Mouse (Mus musculus) frontal cortex, postnatal 25 days (tissue): ENCODE measurements around the gene Adprm.
"Not testable (repeated sequence)": the region's sequence is repeated elsewhere in the genome, so short reads cannot be mapped to it uniquely, and the experiment has no call there.

ENCODE experiments used
- DNase-seq, 2 experiments: peaks; one replicate each; pipeline ENCODE4 v3.0.0; 2022; ENCODE audit warnings: low spot score in 2 of 2

Adprm gene

DNA sequence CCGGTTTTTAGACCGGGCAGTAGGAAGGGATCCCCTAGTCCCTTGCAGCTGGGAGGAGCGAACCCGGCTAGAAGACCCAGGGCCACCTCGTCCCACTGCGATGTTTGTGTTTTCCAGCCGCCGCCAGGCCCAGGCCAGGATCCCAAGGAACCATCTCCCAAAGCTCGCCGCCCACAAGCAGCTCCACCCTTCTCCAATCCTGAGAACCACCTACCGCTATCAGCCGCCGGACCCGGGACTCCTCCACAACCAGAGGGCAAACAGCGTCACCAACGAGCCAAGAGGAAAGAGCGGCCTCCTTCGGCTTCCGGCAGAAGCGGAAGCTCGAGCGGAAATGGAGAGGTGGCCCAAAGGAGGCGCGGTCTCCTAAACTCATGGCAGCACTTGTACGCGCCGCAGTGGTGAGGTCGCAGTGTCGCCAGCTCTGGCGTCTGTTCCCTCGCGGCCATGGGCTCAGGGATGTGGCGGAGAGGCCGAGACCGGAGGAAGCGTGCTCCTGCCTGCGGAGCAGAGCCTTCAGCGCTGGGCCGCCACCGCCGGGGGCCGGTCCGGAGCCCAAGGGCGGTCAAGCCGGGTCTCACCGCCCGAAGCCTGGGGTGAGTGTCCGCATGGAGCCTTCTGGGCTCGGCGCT is at the start of gene Adprm, which contains the start of gene Sco1:
Gene Adprm (minus strand): TSS at position 274 of the 632 bp plus-strand sequence.
Gene Sco1 (plus strand): TSS at position 350 of the 632 bp plus-strand sequence.
- peak; percentile 70 to 82 for DNase-seq

DNA sequence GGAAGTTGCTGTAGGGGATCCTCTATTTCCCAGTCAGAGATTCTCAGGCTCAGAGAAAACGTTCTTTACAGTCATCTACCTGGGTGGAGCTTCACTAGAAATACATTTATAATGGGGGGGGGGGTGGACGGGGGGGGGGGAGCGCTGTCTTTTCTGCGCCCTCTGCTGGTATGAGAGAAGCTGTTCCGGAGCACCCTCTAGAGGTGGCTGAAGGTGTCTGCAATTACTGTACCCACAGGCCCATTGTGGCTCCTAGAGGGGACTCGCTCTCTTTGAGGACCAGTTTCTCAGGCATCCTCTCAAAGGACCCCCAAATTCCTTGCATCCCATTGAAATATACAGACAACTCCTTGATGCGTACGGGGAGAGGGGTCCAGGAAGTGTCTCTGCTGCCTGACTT is 49.3 kb upstream of the Adprm start:
- DNase-seq: peak in 1 of 2 experiments; percentile 47

DNA sequence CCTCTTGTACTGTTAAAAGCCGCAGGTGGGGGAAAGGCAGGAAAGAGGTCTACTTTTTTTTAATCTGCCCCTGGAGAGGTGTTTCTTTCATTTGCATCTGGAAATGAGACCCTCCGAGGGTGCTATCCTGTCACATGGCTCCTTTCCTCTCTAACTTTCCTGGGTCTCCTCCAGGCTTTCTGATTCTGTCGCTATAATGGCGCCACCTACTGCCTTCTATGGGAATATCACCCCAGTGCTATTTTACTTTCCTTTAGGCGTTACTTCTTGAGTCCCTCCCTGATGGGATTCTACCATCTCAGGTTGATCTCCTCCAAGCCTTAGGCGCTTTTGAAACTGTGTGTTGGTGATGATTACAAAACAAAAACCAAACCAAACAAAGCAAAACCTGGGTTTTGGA is 47.8 kb upstream of the Adprm start:
- no peak for DNase-seq

DNA sequence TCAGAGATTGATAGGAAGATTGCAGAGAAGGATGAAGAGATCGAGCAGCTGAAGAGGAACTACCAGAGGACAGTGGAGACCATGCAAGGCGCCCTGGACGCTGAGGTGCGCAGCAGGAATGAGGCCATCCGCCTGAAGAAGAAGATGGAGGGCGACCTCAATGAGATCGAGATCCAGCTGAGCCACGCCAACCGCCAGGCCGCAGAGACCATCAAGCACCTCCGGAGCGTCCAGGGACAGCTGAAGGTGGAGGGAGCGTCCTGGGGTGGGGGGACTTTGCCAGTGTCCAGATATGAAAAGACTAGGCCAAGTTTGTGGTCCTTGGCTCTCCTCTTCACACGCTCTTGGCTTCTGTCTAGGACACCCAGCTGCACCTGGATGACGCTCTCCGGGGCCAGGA is 46.8 kb upstream of the Adprm start:
- DNase-seq: no peak

DNA sequence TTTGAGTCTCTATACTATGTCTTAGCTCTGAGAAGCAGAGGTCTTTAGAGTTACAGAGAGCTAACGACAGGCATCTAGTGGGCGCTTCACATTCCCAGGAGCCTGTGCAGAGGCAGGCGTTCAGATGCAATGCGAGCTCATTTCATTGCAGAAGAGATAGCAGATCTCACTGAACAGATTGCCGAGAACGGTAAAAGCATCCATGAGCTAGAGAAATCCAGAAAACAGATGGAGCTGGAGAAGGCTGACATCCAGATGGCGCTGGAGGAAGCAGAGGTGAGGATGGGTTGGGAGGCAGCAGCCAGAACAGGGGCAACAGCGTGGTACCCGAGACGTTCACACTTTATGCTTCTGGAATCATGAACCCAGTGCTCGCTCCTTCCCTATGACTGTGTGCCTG is 46.0 kb upstream of the Adprm start:
- DNase-seq: peak in 1 of 2 experiments; percentile 21

DNA sequence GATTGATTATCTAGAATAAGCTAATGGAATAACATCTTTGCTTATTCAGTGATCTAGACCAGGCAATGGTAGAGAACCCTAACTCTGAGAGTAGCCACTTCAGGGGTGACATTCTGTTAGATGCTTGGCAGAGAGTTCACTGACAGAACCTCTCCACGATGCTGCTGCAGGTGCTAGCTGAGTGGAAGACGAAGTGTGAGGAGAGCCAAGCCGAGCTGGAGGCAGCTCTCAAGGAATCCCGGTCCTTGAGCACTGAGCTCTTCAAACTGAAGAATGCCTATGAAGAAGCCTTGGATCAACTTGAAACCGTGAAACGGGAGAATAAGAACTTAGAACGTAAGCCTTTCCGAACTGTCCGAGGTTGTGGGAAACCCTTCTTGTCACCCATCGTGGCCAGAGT is 45.3 kb upstream of the Adprm start:
- no peak for DNase-seq

DNA sequence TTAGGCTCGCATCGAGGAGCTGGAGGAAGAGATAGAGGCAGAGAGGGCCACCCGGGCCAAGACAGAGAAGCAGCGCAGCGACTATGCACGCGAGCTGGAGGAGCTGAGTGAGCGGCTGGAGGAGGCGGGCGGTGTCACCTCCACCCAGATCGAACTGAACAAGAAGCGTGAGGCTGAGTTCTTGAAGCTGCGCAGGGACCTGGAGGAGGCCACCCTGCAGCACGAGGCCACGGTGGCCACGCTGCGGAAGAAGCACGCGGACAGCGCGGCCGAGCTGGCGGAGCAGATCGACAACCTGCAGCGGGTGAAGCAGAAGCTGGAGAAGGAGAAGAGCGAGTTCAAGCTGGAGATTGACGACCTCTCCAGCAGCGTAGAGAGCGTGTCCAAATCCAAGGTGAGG is 42.1 kb upstream of the Adprm start:
- DNase-seq: no peak

DNA sequence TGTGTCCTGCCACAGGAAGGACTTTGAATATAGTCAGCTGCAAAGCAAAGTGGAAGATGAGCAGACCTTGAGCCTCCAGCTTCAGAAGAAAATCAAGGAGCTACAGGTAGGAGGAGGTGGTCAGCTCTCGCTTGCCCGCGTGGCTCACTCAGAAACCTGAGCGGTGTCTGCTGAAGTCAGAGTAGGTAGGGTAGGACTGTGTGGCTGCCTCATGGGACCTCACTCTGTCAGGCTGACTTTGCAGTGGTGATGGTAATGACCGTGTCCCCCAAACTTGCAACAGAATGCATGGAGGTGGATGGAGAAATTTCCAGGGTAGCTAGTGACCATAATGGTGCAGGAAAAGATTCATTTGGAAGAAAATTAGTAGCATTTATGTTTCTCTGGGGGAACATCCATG is 41.3 kb upstream of the Adprm start:
- DNase-seq: no peak

DNA sequence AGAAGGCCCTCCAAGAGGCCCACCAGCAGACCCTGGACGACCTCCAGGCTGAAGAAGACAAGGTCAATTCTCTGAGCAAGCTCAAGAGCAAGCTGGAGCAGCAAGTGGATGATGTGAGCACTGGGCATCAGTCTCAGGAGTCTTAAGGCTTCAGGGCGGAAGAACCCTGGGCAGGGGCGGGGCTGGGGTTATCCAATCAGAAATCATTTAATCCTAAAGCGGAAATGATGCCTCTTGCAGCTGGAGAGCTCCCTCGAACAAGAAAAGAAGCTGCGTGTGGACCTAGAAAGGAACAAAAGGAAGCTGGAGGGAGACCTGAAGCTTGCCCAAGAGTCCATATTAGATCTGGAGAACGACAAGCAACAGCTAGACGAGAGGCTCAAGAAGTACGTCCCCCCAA is 40.8 kb upstream of the Adprm start:
- no peak for DNase-seq

DNA sequence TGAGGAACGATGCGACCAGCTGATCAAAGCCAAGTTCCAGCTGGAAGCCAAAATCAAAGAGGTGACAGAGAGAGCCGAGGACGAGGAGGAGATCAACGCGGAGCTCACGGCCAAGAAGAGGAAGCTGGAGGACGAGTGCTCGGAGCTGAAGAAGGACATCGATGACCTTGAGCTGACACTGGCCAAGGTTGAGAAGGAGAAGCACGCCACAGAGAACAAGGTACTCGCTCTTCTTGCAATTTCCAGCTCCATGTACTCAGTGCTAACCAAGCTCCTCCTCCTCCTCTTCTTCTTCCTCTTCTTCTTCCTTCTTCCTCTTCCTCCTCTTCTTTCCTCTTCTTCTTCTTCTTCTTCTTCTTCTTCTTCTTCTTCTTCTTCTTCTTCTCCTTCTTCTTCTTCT is 40.0 kb upstream of the Adprm start:
- not testable (repeated sequence) for DNase-seq

DNA sequence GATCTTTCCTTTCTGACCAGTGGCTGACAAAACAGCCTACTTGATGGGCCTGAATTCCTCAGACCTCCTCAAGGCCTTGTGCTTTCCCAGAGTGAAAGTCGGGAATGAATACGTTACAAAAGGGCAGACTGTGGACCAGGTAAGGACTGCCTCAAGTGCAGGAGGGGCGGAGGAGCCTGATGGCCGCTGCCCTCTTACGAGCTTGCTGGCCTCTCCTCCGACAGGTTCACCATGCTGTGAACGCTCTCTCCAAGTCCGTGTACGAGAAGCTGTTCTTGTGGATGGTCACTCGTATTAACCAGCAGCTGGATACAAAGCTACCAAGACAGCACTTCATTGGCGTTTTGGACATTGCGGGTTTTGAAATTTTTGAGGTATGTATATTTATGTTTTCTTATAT is 34.8 kb upstream of the Adprm start:
- DNase-seq: no peak

DNA sequence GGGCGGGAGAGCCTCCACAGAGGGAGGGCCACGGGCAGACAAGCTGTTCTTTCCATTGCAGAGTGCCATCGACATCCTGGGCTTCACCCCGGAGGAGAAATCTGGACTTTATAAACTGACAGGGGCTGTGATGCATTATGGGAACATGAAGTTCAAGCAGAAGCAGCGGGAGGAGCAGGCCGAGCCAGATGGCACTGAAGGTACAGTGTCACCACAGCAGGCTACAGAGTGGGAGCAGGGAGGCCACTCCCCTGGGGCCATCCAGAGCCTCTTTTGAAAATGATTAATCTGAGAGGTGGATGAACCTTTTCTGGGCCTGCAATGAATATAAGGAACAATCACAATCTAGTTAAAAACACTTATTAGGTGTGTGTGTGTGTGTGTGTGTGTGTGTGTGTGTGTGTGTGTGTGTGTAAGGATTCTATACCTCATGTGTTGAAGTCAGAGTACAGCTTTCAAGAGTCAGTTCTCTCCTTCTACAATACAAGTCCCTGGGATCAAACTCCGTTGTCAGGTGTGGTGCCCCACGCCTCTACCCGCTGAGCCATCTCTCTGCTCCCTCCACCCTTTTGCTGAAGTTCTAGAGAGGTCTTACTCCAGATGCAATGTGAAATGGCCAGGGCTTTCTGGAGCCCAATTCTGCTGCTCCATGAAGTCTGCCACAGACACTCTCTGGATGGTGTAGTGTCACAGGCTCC is 34.2 kb upstream of the Adprm start:
- no peak for DNase-seq

DNA sequence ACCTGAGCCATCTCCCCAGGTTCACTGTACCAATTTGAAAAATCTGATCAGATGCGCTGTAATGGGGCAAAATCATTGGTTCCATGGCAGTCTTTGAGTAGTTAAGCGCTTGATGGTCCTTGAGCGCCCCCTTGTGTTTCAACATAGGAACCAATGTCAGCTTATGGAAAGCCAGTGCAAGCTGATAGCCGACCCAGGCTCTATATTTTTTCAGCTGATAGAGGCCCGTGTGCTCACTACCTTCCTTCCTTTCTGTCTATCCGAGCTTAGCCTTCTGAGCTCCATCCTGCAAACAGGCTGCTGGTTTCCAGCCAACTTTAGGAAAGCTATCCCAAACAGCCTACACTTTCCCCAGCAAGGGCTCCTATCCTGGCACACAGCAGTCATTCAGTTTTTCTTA is 33.1 kb upstream of the Adprm start:
- DNase-seq: peak; percentile 35 to 56

DNA sequence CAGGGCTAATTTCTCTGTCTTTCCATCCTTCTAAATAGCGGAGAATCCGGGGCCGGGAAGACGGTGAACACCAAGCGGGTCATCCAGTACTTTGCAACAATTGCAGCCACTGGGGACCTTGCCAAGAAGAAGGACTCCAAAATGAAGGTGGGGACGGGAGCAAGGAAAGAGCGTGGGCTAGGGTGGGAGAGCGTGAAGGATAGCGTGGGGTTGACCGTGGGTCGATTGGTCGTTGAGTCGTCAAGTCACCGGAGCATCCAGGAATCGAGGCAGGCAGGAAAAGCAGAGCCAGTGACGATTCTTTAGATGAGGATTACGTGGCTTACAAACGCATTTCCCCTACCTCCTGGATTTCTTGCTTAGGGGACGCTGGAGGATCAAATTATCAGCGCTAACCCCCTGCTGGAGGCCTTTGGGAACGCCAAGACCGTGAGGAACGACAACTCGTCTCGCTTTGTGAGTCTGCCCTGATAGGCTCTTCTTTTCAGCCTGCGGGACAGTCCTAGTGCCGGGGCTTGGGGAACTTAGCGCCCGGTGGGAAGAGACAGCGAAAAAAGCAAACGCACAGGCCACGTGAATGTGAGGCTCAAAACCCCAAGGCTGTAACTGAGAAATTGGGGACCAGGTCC is 31.4 kb upstream of the Adprm start:
- no peak for DNase-seq

DNA sequence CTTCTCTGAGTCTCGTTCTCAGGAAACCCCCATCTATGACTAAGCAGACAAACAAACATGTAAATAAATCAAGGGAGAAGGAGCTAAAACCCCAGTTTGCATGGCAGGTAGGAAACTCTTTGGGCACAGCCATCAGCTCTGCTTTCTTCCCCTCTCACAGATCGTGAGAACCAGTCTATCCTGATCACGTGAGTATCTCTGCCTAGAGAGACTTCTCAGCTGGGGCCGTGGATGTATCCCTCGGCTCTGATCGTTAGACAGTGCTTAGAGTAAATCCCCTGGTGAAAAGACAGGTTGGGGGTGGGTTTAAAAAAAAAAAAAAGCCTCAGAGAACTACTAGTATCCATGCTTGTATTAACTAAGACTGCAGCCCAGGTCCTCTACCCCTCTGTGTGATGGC is 30.8 kb upstream of the Adprm start:
- no peak for DNase-seq

DNA sequence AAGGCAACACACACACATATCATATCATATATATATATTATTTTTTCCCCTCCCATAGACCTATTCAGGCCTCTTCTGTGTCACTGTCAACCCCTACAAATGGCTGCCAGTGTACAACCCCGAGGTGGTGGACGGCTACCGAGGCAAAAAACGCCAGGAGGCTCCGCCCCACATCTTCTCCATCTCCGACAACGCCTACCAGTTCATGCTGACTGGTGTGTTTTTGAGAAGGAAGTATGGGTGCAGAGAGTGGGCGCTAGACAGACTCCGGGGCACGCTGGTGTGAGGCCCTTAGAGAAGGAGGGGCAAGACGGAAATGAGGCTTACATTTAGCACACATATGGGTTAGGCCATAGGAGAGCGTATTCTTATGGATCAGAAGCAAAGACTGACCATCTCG is 30.4 kb upstream of the Adprm start:
- no peak for DNase-seq

DNA sequence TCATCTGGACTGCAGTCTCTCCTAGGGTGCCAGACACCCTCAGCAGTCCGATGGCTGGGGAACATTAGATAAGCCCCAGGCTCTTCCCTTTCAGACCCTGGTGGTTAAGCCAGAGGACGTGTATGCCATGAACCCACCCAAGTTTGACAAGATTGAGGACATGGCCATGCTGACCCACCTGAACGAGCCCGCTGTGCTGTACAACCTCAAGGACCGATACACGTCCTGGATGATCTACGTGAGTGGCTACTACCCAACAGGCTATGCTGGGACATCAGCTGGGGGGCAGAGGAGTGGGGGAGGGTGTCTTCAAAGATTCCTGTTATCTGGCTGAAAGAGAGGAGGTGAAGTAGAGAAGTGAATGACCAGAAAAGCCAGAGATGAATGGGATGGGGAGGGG is 29.8 kb upstream of the Adprm start:
- no peak for DNase-seq

DNA sequence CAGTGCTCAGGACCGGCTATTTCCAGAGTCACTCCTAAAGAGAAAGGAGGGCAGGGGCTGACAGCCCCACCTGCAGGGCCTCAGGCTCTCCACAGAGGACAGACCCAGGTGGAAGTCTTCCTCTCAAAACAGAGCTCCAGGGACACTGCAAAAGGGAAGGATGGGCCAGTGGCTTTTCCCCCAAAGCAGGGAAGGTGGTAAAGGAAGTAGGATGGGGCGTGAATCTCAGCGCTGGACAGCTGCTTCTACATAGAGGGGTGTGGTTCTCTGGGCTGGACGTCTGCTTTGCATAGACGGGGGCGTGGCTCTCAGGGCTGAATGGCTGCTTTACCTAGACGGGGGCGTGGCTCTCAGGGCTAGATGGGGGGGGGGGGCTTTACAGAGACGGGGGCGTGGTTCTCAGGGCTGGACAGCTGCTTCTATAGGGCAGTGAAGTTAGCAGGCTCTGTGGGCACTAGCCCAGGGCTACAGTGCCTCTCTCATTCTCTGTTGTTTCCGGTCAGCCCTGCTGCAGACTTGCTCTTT is 28.8 kb upstream of the Adprm start:
- no peak for DNase-seq

DNA sequence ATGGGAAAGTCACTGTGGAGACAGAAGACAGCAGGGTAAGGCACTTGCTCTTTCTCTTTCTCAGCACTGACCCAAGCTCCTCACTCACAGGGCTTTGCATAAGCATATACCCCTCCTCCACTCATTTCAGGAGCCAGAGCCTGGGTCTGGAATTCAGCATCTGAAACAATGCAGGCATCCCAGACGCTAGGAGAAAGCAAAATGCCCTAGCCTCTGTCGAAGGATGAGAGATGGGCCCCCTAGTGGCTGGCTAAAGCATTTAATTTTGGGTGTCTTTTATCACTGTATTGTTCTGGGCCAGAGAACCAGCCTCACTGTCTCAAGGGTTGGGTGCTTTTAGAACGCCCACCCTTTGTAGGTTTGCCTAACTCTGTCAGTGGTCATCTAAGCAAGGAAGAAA is 27.8 kb upstream of the Adprm start:
- DNase-seq: peak in 1 of 2 experiments; percentile 39

DNA sequence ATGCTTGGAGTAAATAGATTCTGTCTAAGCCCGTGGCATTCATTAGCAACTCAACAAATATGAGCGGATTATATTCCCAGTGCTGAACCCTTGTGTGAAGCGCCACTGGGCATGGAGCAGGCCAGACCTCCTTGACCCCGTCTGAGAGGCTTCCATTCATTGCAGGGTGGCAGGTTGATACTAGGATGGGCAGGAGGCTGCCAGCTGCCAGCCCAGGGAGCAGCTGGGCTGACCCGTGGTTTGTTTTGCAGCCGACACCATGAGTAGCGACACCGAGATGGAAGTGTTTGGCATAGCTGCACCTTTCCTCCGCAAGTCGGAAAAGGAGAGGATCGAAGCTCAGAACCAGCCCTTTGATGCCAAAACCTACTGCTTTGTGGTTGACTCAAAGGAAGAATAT is 27.3 kb upstream of the Adprm start:
- DNase-seq: no peak

DNA sequence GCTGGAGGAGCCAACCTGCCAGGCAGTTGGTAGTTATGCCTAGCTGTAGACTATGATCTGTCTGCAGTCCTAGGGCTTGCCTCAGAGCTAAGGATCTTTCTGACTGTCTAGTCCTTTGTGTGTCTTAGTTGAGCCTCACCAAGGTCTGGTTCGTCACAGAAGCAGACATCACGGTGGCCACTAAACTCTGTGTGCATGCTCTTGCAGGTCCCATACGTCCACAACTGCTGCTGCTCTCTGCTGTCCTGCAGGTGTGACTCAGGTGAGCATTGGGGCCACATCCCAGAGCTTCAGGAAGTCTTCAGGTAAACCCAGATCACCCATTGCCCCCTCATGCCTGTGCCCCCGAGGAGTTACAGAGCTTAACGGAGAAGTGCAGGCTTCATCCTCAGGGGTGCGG is 26.5 kb upstream of the Adprm start:
- no peak for DNase-seq

DNA sequence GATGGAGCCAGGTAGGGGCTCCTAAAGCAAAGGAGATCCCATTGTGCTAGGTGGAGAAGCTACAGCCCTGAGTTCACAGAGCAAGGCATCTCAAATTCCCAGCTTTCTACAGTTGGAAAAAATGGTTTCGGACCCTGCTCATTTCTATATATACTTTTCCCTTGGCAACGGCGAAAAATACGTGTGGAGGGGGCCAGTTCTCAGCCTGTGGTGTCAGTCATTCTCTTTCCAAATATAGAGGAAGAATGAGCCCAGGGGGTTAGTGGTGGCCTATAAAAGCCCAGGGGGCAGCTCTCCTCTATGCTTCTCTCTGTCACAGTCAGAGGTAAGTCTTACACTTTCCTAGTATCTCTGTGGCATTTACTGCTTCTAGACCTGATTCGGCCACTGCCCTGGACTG is 25.6 kb upstream of the Adprm start, which contains the start of gene Myh3:
Gene Myh3 (plus strand): TSS at position 301 of the 400 bp plus-strand sequence.
- DNase-seq: no peak

DNA sequence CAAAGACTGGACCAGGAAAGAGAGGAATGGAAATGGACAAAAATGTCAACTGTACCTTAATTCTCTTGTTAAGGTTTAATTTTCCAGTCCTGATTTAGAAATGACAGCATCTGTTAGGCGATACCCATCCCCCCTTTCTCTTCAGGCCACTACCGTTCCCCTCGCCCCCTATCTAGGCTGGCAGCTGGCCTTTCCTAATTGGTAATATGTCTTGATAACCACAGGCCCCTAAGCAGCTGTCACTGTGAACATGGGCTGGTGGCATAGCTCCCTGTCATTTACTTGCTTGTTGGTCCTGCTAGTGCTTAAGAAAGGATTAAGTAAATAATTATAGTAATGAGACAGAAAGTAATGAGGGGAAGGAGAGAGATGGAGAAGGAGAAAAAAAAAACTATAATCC is 25.0 kb upstream of the Adprm start:
- no peak for DNase-seq
